Mouse (Mus musculus) lung, postnatal 0 days (tissue): ENCODE measurements around the gene Gmds.

Experiments
- CTCF ChIP-seq: IDR thresholded peaks from 2 replicates; pipeline ENCODE4 v1.5.1; 2016; ENCODE audit warnings: antibody characterized with exemption, mild to moderate bottlenecking
- EP300 ChIP-seq: IDR thresholded peaks from 2 replicates; pipeline ENCODE4 v1.6.1; 2016; ENCODE audit warnings: antibody characterized with exemption, mild to moderate bottlenecking, control low read depth

- TF ChIP-seq EP300 (no peak), CTCF (no peak)
Measured at GRCm38 (mm10) chr13:31966931-31967532, 371.5 kb downstream of the Gmds start.
